Mouse (Mus musculus): ENCODE measurements around the gene Dzank1.

Gene Dzank1

GRCm38 (mm10) chr2:144526981-144527820 is at the start of gene Dzank1, which contains the start of gene Polr3f:
Gene Dzank1, minus strand, starts transcription at chr2:144527414.
Gene Polr3f, plus strand, starts transcription at chr2:144527718.
- in situ Hi-C loops (cut with MboI, MseI): no loop called here

GRCm38 (mm10) chr2:144555820-144556552 is 28.8 kb upstream of the Dzank1 start, which contains the start of gene Sec23b:
Gene Sec23b, plus strand, starts transcription at chr2:144556229.
- in situ Hi-C loops (cut with MboI, MseI): loop anchor here (25.0 kb wide), 1 partner anchor 294 kb away; the partner anchor contains the start of genes Mgme1 and Snx5

- in situ Hi-C loops (cut with MboI, MseI): loop anchor here (25.0 kb wide), 1 partner anchor 293 kb away; the partner anchor contains the start of genes Mgme1 and Snx5
Measured at GRCm38 (mm10) chr2:144555286-144555819, 28.1 kb upstream of the Dzank1 start.

GRCm38 (mm10) chr2:144553905-144554304 is 26.7 kb upstream of the Dzank1 start:
- in situ Hi-C loops (cut with MboI, MseI): loop anchor here (5.0 to 25.0 kb wide), 2 partner anchors 38 to 292 kb away; partner anchors contain the start of genes Mgme1, Smim26 and Snx5

- in situ Hi-C loops (cut with MboI, MseI): loop anchor here (5.0 to 25.0 kb wide), 2 partner anchors 42 to 288 kb away; partner anchors contain the start of genes Mgme1, Smim26 and Snx5
Measured at GRCm38 (mm10) chr2:144550529-144550928, 23.3 kb upstream of the Dzank1 start, which contains the start of gene Rbbp9. Gene Rbbp9, minus strand, starts transcription at chr2:144550869.

GRCm38 (mm10) chr2:144547559-144547958 is 20.3 kb upstream of the Dzank1 start:
- in situ Hi-C loops (cut with MboI, MseI): loop anchor here (10.0 kb wide), 1 partner anchor 1377 kb away; no protein-coding TSS in a partner anchor

- in situ Hi-C loops (cut with MboI, MseI): loop anchor here (10.0 kb wide), 1 partner anchor 1379 kb away; no protein-coding TSS in a partner anchor
Measured at GRCm38 (mm10) chr2:144545481-144545880, 18.3 kb upstream of the Dzank1 start.

- in situ Hi-C loops (cut with MboI, MseI): loop anchor here (10.0 kb wide), 1 partner anchor 1380 kb away; no protein-coding TSS in a partner anchor
Measured at GRCm38 (mm10) chr2:144545061-144545460, 17.8 kb upstream of the Dzank1 start.

GRCm38 (mm10) chr2:144544630-144545029 is 17.4 kb upstream of the Dzank1 start:
- in situ Hi-C loops (cut with MboI, MseI): loop anchor here (10.0 kb wide), 1 partner anchor 1380 kb away; no protein-coding TSS in a partner anchor

- in situ Hi-C loops (cut with MboI, MseI): loop anchor here (10.0 kb wide), 1 partner anchor 1381 kb away; no protein-coding TSS in a partner anchor
Measured at GRCm38 (mm10) chr2:144543670-144544069, 16.5 kb upstream of the Dzank1 start.

- in situ Hi-C loops (cut with MboI, MseI): loop anchor here (10.0 kb wide), 1 partner anchor 1384 kb away; no protein-coding TSS in a partner anchor
Measured at GRCm38 (mm10) chr2:144541246-144541645, 14.0 kb upstream of the Dzank1 start.

- in situ Hi-C loops (cut with MboI, MseI): no loop called here
Measured at GRCm38 (mm10) chr2:144537123-144537522, 9.9 kb upstream of the Dzank1 start.

- in situ Hi-C loops (cut with MboI, MseI): no loop called here
Measured at GRCm38 (mm10) chr2:144527821-144528174, 584 bp upstream of the Dzank1 start.

GRCm38 (mm10) chr2:144525856-144526255 is 1.4 kb downstream of the Dzank1 start:
- in situ Hi-C loops (cut with MboI, MseI): no loop called here

GRCm38 (mm10) chr2:144519772-144520171 is 7.4 kb downstream of the Dzank1 start:
- in situ Hi-C loops (cut with MboI, MseI): no loop called here

GRCm38 (mm10) chr2:144514619-144515018 is 12.6 kb downstream of the Dzank1 start:
- in situ Hi-C loops (cut with MboI, MseI): no loop called here

- in situ Hi-C loops (cut with MboI, MseI): loop anchor here (10.0 kb wide), 1 partner anchor 1853 kb away; no protein-coding TSS in a partner anchor
Measured at GRCm38 (mm10) chr2:144502134-144502533, 25.1 kb downstream of the Dzank1 start.

- in situ Hi-C loops (cut with MboI, MseI): no loop called here
Measured at GRCm38 (mm10) chr2:144489342-144489741, 37.9 kb downstream of the Dzank1 start.

- in situ Hi-C loops (cut with MboI, MseI): no loop called here
Measured at GRCm38 (mm10) chr2:144487476-144487875, 39.7 kb downstream of the Dzank1 start.

- in situ Hi-C loops (cut with MboI, MseI): no loop called here
Measured at GRCm38 (mm10) chr2:144485439-144485838, 41.8 kb downstream of the Dzank1 start.

- in situ Hi-C loops (cut with MboI, MseI): no loop called here
Measured at GRCm38 (mm10) chr2:144484084-144484483, 43.1 kb downstream of the Dzank1 start.
